Mouse (Mus musculus): ENCODE measurements around the gene Proser2. TPM values are rescaled to one million over a fixed set of nuclear protein-coding genes. Genes with fewer than 3 reads are reported as not detected.

Gene Proser2
- polyA plus RNA-seq (2015; fragmentation: Nextera tagmentation; extraction: Ambion mirVana) = 27.3 and 27.7 TPM in 2 replicates

- Histone ChIP-seq H3K27me3 (replicated peaks) (no peaks in the 10 kb centered on the region), H3K27ac (no peak within 1 kb of the TSS), H3K9me3 (no peaks in the 10 kb centered on the region), H3K4me3 (replicated peaks) (peak within 1 kb of the TSS; percentile 62), H3K9ac (peak within 1 kb of the TSS; percentile 62), H3K36me3 (no peaks in the 10 kb centered on the region), H3K4me1 (replicated peaks) (no peaks in the 10 kb centered on the region), H3K4me2 (replicated peaks) (peak within 1 kb of the TSS; percentile 85)
- WGBS = under 1% methylated on average over 83 of the region's 83 CpGs
- ATAC-seq = peak; percentile 97
These were observed at the start of gene Proser2 for GRCm38 (mm10) chr2:6129555-6130355. TSS of gene Proser2 (minus strand) at chr2:6130211.

GRCm38 (mm10) chr2:6179749-6180117 lies 49.7 kb upstream of the Proser2 start:
- ATAC-seq = no peak
- no peaks in the 10 kb centered on the region for H3K36me3 ChIP-seq
- H3K9ac ChIP-seq = no peak overlapping the region
- H3K9me3 ChIP-seq = 0 out of 2 replicates have a peak, but pooled peaks cover 2% of the 10 kb centered on the region
- WGBS = 64% methylated on average over 1 of the region's 1 CpGs
- no peaks in the 10 kb centered on the region for H3K27me3 ChIP-seq (replicated peaks)
- no peak overlapping the region for H3K4me3 ChIP-seq (replicated peaks)
- no peak overlapping the region for H3K4me2 ChIP-seq (replicated peaks)
- H3K4me1 ChIP-seq (replicated peaks) = no peaks in the 10 kb centered on the region
- no peak overlapping the region for H3K27ac ChIP-seq

- 77% methylated on average over 16 of the region's 16 CpGs for WGBS
- H3K9me3 ChIP-seq = no peaks in the 10 kb centered on the region
- H3K4me3 ChIP-seq (replicated peaks) = no peak overlapping the region
- no peaks in the 10 kb centered on the region for H3K27me3 ChIP-seq (replicated peaks)
- H3K4me1 ChIP-seq (replicated peaks) = no peaks in the 10 kb centered on the region
- no peak overlapping the region for H3K27ac ChIP-seq
- no peak overlapping the region for H3K4me2 ChIP-seq (replicated peaks)
- no peaks in the 10 kb centered on the region for H3K36me3 ChIP-seq
- no peak overlapping the region for H3K9ac ChIP-seq
- no peak for ATAC-seq
These were observed 49.1 kb upstream of the Proser2 start for GRCm38 (mm10) chr2:6178901-6179748.

GRCm38 (mm10) chr2:6173013-6173412 lies 43.0 kb upstream of the Proser2 start:
- Histone ChIP-seq H3K27me3 (replicated peaks) (no peaks in the 10 kb centered on the region), H3K27ac (no peak overlapping the region), H3K9ac (no peak overlapping the region), H3K4me2 (replicated peaks) (no peak overlapping the region), H3K4me1 (replicated peaks) (no peaks in the 10 kb centered on the region), H3K9me3 (0 out of 2 replicates have a peak, but pooled peaks cover 3% of the 10 kb centered on the region), H3K36me3 (no peaks in the 10 kb centered on the region), H3K4me3 (replicated peaks) (no peak overlapping the region)
- WGBS = 28% methylated on average over 3 of the region's 3 CpGs
- 0 out of 2 replicates have a peak, but pooled peaks have one; percentile 10 for ATAC-seq

- Histone ChIP-seq H3K4me3 (replicated peaks) (no peak overlapping the region), H3K36me3 (no peaks in the 10 kb centered on the region), H3K27ac (no peak overlapping the region), H3K9me3 (0 out of 2 replicates have a peak, but pooled peaks cover 3% of the 10 kb centered on the region), H3K27me3 (replicated peaks) (no peaks in the 10 kb centered on the region), H3K4me2 (replicated peaks) (no peak overlapping the region), H3K4me1 (replicated peaks) (peaks cover 6% of the 10 kb centered on the region; the same call in 1 of the 2 replicates), H3K9ac (no peak overlapping the region)
- WGBS = 79% methylated on average over 2 of the region's 2 CpGs
- ATAC-seq = no peak
These were observed 38.5 kb upstream of the Proser2 start for GRCm38 (mm10) chr2:6168560-6168959.

GRCm38 (mm10) chr2:6167843-6168558 lies 38.0 kb upstream of the Proser2 start:
- ATAC-seq = peak; percentile 37; the same call in 1 of the 2 replicates
- Histone ChIP-seq H3K4me2 (replicated peaks) (no peak overlapping the region), H3K9ac (no peak overlapping the region), H3K4me3 (replicated peaks) (no peak overlapping the region), H3K27ac (no peak overlapping the region), H3K4me1 (replicated peaks) (peaks cover 7% of the 10 kb centered on the region; the same call in 1 of the 2 replicates), H3K36me3 (no peaks in the 10 kb centered on the region), H3K9me3 (0 out of 2 replicates have a peak, but pooled peaks cover 3% of the 10 kb centered on the region), H3K27me3 (replicated peaks) (no peaks in the 10 kb centered on the region)
- WGBS = 22% methylated on average over 5 of the region's 5 CpGs

- H3K4me1 ChIP-seq (replicated peaks) = peaks cover 8% of the 10 kb centered on the region; the same call in 1 of the 2 replicates
- H3K27me3 ChIP-seq (replicated peaks) = no peaks in the 10 kb centered on the region
- no peak overlapping the region for H3K27ac ChIP-seq
- no peak overlapping the region for H3K4me2 ChIP-seq (replicated peaks)
- WGBS = 66% methylated on average over 6 of the region's 6 CpGs
- H3K9me3 ChIP-seq = 0 out of 2 replicates have a peak, but pooled peaks cover 3% of the 10 kb centered on the region
- no peaks in the 10 kb centered on the region for H3K36me3 ChIP-seq
- H3K9ac ChIP-seq = no peak overlapping the region
- H3K4me3 ChIP-seq (replicated peaks) = no peak overlapping the region
- ATAC-seq = no peak
These were observed 35.8 kb upstream of the Proser2 start for GRCm38 (mm10) chr2:6165771-6166170.

- Histone ChIP-seq H3K27ac (no peak overlapping the region), H3K27me3 (replicated peaks) (no peaks in the 10 kb centered on the region), H3K36me3 (no peaks in the 10 kb centered on the region), H3K9ac (no peak overlapping the region), H3K4me2 (replicated peaks) (no peak overlapping the region), H3K4me3 (replicated peaks) (no peak overlapping the region), H3K9me3 (no peaks in the 10 kb centered on the region), H3K4me1 (replicated peaks) (peaks cover 15% of the 10 kb centered on the region)
- ATAC-seq = no peak
- 38% methylated on average over 16 of the region's 16 CpGs for WGBS
These were observed 34.7 kb upstream of the Proser2 start for GRCm38 (mm10) chr2:6164606-6165290.

GRCm38 (mm10) chr2:6162366-6163040 lies 32.5 kb upstream of the Proser2 start:
- WGBS = 26% methylated on average over 6 of the region's 6 CpGs
- peak overlapping the region; percentile 17; the same call in 1 of the 2 replicates for H3K4me2 ChIP-seq (replicated peaks)
- H3K9ac ChIP-seq = no peak overlapping the region
- H3K9me3 ChIP-seq = no peaks in the 10 kb centered on the region
- H3K4me3 ChIP-seq (replicated peaks) = no peak overlapping the region
- no peaks in the 10 kb centered on the region for H3K27me3 ChIP-seq (replicated peaks)
- H3K4me1 ChIP-seq (replicated peaks) = peaks cover 20% of the 10 kb centered on the region
- no peaks in the 10 kb centered on the region for H3K36me3 ChIP-seq
- H3K27ac ChIP-seq = peak overlapping the region; percentile 75
- peak; percentile 92 for ATAC-seq

GRCm38 (mm10) chr2:6159735-6160134 lies 29.7 kb upstream of the Proser2 start:
- H3K4me3 ChIP-seq (replicated peaks) = no peak overlapping the region
- H3K4me2 ChIP-seq (replicated peaks) = no peak overlapping the region
- H3K9me3 ChIP-seq = no peaks in the 10 kb centered on the region
- H3K27me3 ChIP-seq (replicated peaks) = no peaks in the 10 kb centered on the region
- peaks cover 18% of the 10 kb centered on the region for H3K4me1 ChIP-seq (replicated peaks)
- no peaks in the 10 kb centered on the region for H3K36me3 ChIP-seq
- ATAC-seq = no peak
- 15% methylated on average over 2 of the region's 2 CpGs for WGBS
- peak overlapping the region; percentile 34; the same call in 1 of the 2 replicates for H3K27ac ChIP-seq
- no peak overlapping the region for H3K9ac ChIP-seq

GRCm38 (mm10) chr2:6159219-6159618 lies 29.2 kb upstream of the Proser2 start:
- H3K9me3 ChIP-seq = no peaks in the 10 kb centered on the region
- ATAC-seq = no peak
- H3K9ac ChIP-seq = no peak overlapping the region
- H3K4me1 ChIP-seq (replicated peaks) = peaks cover 14% of the 10 kb centered on the region
- WGBS = 89% methylated on average over 9 of the region's 9 CpGs
- no peak overlapping the region for H3K4me2 ChIP-seq (replicated peaks)
- H3K4me3 ChIP-seq (replicated peaks) = no peak overlapping the region
- H3K36me3 ChIP-seq = no peaks in the 10 kb centered on the region
- H3K27me3 ChIP-seq (replicated peaks) = no peaks in the 10 kb centered on the region
- H3K27ac ChIP-seq = no peak overlapping the region
